Mouse (Mus musculus): ENCODE measurements around the gene Alox12b. TPM values are rescaled to one million over a fixed set of nuclear protein-coding genes. Genes with fewer than 3 reads are reported as not detected.

Gene Alox12b
- polyA plus RNA-seq, 1 experiment from 2014 or later = 0.08 TPM

DNA sequence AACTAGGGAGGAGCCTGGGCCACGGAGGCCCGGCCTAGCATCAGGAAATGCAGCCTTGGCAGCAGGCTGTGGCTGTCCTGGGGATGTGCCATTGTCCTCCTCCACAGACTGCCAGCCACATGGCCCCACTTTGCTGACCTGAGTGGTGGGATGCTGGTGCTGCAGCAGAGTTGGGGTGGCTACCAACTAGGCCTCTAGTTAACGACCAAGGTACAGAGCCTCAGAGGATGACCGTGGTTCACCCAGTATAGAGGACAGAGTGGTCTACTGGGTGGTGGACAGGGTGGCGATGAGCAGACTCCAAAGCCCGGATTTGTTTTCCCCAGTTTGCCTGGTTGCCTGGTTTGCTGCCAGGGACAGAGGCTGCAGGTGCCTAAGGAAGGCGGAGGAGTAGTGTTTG lies 17.9 kb downstream of the Alox12b start:
- Histone ChIP-seq H3K27ac (ENCODE audit: low read depth, low read length) (no peak overlapping the region), H3K4me2 (ENCODE audit: low read depth, low read length, severe bottlenecking) (no peak overlapping the region), H3K9me3 (ENCODE audit: control insufficient read depth, low read length) (no peaks in the 10 kb centered on the region), H3K27me3 (ENCODE audit: control insufficient read depth, insufficient read depth, low read length) (no peaks in the 10 kb centered on the region), H3K4me3 (ENCODE audit: low read depth, low read length) (no peak overlapping the region), H3K36me3 (ENCODE audit: control insufficient read depth, insufficient read depth, low read length) (no peaks in the 10 kb centered on the region), H3K4me1 (replicated peaks; ENCODE audit: control insufficient read depth, insufficient read depth, low read length) (no peaks in the 10 kb centered on the region), H3K9ac (ENCODE audit: low read length) (no peak overlapping the region)
- 88% methylated on average over 7 of the region's 7 CpGs for WGBS
- no peak for ATAC-seq (replicated peaks; ENCODE audit: low FRiP score)
- DNase-seq (ENCODE audit: low spot score) = no peak

DNA sequence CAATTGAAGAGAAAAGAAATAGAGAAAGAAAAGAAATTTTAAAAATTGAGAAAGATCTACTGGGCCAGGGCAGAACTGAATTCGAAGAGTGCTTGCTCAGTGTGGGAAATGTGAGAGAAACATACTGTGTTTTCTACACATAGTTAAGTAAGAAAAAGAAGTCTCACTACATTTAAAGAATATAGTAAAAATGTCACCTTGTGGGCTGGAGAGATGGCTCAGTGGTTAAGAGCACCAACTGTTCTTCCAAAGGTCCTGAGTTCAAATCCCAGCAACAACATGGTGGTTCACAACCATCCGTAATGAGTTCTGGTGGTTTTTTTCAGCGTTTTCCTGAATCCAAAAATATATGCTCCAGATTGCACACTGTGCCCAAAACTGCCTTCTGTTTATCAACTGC lies 21.7 kb downstream of the Alox12b start:
- WGBS = 82% methylated on average over 3 of the region's 3 CpGs
- no peak for ATAC-seq (replicated peaks; ENCODE audit: low FRiP score)

DNA sequence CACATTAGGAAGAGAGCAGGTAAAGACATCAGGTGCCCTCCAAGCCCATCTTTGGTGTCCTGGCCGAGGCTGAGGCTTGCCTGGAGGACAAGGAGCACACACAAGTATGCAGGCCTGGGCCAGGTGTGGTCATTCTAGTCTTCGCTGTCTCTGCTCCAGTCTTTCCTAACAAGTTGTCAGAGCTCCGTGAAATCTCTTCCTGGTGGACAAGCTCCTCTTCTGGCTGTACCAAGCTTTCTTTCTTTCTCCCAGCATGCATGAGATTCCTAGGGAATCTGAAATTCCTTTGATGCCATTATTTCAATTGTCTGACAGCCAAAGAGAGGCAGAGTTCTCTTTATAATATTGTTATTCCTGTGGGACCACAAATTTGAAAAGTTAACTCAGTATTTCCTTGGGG lies 22.7 kb downstream of the Alox12b start:
- Histone ChIP-seq H3K27ac (ENCODE audit: low read depth, low read length) (no peak overlapping the region), H3K27me3 (ENCODE audit: control insufficient read depth, insufficient read depth, low read length) (no peaks in the 10 kb centered on the region), H3K9me3 (ENCODE audit: control insufficient read depth, low read length) (no peaks in the 10 kb centered on the region), H3K9ac (ENCODE audit: low read length) (no peak overlapping the region), H3K36me3 (ENCODE audit: control insufficient read depth, insufficient read depth, low read length) (no peaks in the 10 kb centered on the region), H3K4me1 (replicated peaks; ENCODE audit: control insufficient read depth, insufficient read depth, low read length) (no peaks in the 10 kb centered on the region), H3K4me3 (ENCODE audit: low read depth, low read length) (no peak overlapping the region), H3K4me2 (ENCODE audit: low read depth, low read length, severe bottlenecking) (no peak overlapping the region)
- WGBS = 49% methylated on average over 3 of the region's 3 CpGs
- DNase-seq (ENCODE audit: low spot score) (no peak), ATAC-seq (replicated peaks; ENCODE audit: low FRiP score) (no peak)

More for the DNA sequence above, 21.7 kb downstream of the Alox12b start:
- no peak overlapping the region for H3K4me2 ChIP-seq (ENCODE audit: low read depth, low read length, severe bottlenecking)
- H3K27me3 ChIP-seq (ENCODE audit: control insufficient read depth, insufficient read depth, low read length) = no peaks in the 10 kb centered on the region
- H3K27ac ChIP-seq (ENCODE audit: low read depth, low read length) = no peak overlapping the region
- H3K9ac ChIP-seq (ENCODE audit: low read length) = no peak overlapping the region
- no peaks in the 10 kb centered on the region for H3K9me3 ChIP-seq (ENCODE audit: control insufficient read depth, low read length)
- no peaks in the 10 kb centered on the region for H3K36me3 ChIP-seq (ENCODE audit: control insufficient read depth, insufficient read depth, low read length)
- DNase-seq (ENCODE audit: low spot score) = no peak
- no peak overlapping the region for H3K4me3 ChIP-seq (ENCODE audit: low read depth, low read length)
- no peaks in the 10 kb centered on the region for H3K4me1 ChIP-seq (replicated peaks; ENCODE audit: control insufficient read depth, insufficient read depth, low read length)

DNA sequence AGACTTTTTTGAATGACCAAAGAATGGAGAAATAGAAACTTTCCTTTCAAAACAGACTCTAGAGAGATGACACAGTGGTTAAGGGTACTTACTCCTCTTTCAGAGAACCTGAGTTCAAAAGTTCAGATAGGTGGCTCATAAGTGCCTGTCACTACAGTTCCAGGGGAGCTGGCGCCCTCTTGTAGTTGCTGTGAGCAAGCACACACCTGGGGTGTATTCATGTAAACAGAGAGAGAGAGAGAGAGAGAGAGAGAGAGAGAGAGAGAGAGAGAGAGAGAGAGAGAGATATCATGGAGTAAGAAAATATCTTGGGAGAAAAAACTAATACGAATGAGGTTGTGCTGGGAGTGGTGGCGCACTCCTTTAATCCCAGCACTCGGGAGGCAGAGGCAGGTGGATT lies 23.3 kb downstream of the Alox12b start:
- Histone ChIP-seq H3K4me2 (ENCODE audit: low read depth, low read length, severe bottlenecking) (no peak overlapping the region), H3K9me3 (ENCODE audit: control insufficient read depth, low read length) (no peaks in the 10 kb centered on the region), H3K36me3 (ENCODE audit: control insufficient read depth, insufficient read depth, low read length) (no peaks in the 10 kb centered on the region), H3K9ac (ENCODE audit: low read length) (no peak overlapping the region), H3K27ac (ENCODE audit: low read depth, low read length) (no peak overlapping the region), H3K4me3 (ENCODE audit: low read depth, low read length) (no peak overlapping the region), H3K4me1 (replicated peaks; ENCODE audit: control insufficient read depth, insufficient read depth, low read length) (no peaks in the 10 kb centered on the region), H3K27me3 (ENCODE audit: control insufficient read depth, insufficient read depth, low read length) (no peaks in the 10 kb centered on the region)
- DNase-seq (ENCODE audit: low spot score) = no peak
- WGBS = 79% methylated on average over 4 of the region's 4 CpGs
- no peak for ATAC-seq (replicated peaks; ENCODE audit: low FRiP score)

DNA sequence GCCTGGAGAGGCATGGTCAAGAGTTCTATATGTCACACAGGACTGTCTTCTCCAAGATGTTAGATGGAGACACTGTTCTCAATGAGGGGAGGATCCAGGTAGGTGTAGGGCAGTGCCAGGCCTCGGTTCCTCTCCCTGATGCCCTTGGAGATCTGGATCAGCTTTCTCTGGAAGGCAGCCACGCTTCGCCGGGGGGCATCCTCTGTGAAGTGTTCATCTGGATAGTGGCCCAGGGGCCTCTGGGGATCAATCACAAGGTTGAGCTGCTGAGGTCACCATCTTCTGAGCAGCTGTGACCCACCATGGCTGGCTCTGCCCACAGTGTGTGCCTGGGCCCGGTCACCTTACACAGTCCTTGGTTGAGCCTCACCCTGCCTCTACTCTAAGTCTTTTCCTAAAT lies 28.2 kb downstream of the Alox12b start:
- H3K9ac ChIP-seq (ENCODE audit: low read length) = no peak overlapping the region
- H3K9me3 ChIP-seq (ENCODE audit: control insufficient read depth, low read length) = no peaks in the 10 kb centered on the region
- H3K27me3 ChIP-seq (ENCODE audit: control insufficient read depth, insufficient read depth, low read length) = no peaks in the 10 kb centered on the region
- ATAC-seq (replicated peaks; ENCODE audit: low FRiP score) (no peak), DNase-seq (ENCODE audit: low spot score) (no peak)
- H3K4me1 ChIP-seq (replicated peaks; ENCODE audit: control insufficient read depth, insufficient read depth, low read length) = no peaks in the 10 kb centered on the region
- no peak overlapping the region for H3K27ac ChIP-seq (ENCODE audit: low read depth, low read length)
- H3K4me3 ChIP-seq (ENCODE audit: low read depth, low read length) = no peak overlapping the region
- H3K36me3 ChIP-seq (ENCODE audit: control insufficient read depth, insufficient read depth, low read length) = no peaks in the 10 kb centered on the region
- H3K4me2 ChIP-seq (ENCODE audit: low read depth, low read length, severe bottlenecking) = no peak overlapping the region
- WGBS = 88% methylated on average over 5 of the region's 5 CpGs

DNA sequence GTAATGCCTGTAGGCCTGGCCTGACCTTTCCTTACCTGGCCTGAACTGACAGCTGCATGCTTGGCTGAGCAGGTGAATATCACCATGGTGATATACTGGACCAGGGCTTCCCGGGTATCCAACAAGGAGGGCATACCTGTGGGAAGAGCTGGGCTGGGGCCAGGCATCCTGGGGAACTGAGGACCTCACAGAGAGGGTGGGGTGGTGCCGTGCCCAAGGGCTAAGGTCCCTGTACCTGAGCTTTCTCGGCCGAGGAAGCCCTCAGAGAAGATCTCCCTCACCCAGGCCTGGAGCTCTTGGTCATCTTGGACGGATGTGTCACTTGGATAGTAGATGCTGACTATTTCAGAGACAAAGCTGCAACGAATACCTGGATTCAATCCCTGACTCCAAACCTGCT lies 29.1 kb downstream of the Alox12b start:
- WGBS = 84% methylated on average over 6 of the region's 6 CpGs

DNA sequence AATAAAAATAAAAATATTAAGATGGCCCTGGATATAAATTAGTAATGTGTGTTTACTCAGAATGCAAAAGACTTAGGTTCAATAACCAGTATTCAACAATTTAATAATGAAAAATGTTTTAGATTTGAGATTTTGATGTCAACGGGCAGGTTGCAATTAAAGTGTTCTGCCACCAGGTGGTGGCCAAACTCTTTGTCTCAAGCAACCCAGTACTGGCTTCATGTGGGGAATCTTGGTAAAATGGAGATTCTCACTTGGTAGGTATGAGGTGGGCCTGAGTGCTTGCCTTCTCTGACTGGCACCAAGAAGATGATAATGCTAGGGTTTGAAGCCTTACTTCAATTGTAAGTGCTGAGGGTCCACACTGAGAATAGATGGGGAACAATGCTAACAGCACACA lies 36.1 kb downstream of the Alox12b start:
- no peak for ATAC-seq (replicated peaks; ENCODE audit: low FRiP score)
- Histone ChIP-seq H3K9ac (ENCODE audit: low read length) (no peak overlapping the region), H3K4me3 (ENCODE audit: low read depth, low read length) (no peak overlapping the region), H3K9me3 (ENCODE audit: control insufficient read depth, low read length) (no peaks in the 10 kb centered on the region), H3K4me1 (replicated peaks; ENCODE audit: control insufficient read depth, insufficient read depth, low read length) (0 out of 2 replicates have a peak, but pooled peaks cover 3% of the 10 kb centered on the region), H3K4me2 (ENCODE audit: low read depth, low read length, severe bottlenecking) (no peak overlapping the region), H3K27me3 (ENCODE audit: control insufficient read depth, insufficient read depth, low read length) (peaks cover 18% of the 10 kb centered on the region), H3K36me3 (ENCODE audit: control insufficient read depth, insufficient read depth, low read length) (no peaks in the 10 kb centered on the region), H3K27ac (ENCODE audit: low read depth, low read length) (no peak overlapping the region)
- WGBS = 8% methylated on average over 1 of the region's 1 CpGs
- DNase-seq (ENCODE audit: low spot score) = peak; percentile 66

More for the DNA sequence above, 29.1 kb downstream of the Alox12b start:
- ATAC-seq (replicated peaks; ENCODE audit: low FRiP score) = no peak
- no peak overlapping the region for H3K27ac ChIP-seq (ENCODE audit: low read depth, low read length)
- no peaks in the 10 kb centered on the region for H3K4me1 ChIP-seq (replicated peaks; ENCODE audit: control insufficient read depth, insufficient read depth, low read length)
- H3K4me3 ChIP-seq (ENCODE audit: low read depth, low read length) = no peak overlapping the region
- H3K9me3 ChIP-seq (ENCODE audit: control insufficient read depth, low read length) = no peaks in the 10 kb centered on the region
- H3K9ac ChIP-seq (ENCODE audit: low read length) = no peak overlapping the region
- H3K4me2 ChIP-seq (ENCODE audit: low read depth, low read length, severe bottlenecking) = no peak overlapping the region
- peak; percentile 36 for DNase-seq (ENCODE audit: low spot score)
- no peaks in the 10 kb centered on the region for H3K27me3 ChIP-seq (ENCODE audit: control insufficient read depth, insufficient read depth, low read length)
- no peaks in the 10 kb centered on the region for H3K36me3 ChIP-seq (ENCODE audit: control insufficient read depth, insufficient read depth, low read length)

DNA sequence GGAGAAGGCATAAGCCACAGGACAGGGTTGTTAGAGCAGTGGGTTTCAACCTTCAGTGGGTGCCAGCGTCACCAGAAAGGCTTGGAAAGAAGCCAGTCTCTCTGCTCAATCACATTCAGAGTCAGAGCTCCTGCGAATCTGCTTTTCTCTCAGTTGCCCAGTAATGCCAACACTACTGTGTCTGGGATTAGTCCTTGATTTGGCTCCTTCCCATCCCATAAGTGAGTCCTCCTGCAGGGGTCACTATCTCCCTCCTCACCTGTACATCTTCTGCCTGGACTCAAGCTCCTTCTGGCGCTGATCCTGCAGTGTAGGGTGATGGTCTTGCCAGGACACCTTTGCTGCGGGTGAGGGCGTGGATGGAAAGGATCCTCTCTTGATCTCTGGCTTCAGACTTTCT lies 40.0 kb downstream of the Alox12b start:
- Histone ChIP-seq H3K4me1 (replicated peaks; ENCODE audit: control insufficient read depth, insufficient read depth, low read length) (0 out of 2 replicates have a peak, but pooled peaks cover 3% of the 10 kb centered on the region), H3K36me3 (ENCODE audit: control insufficient read depth, insufficient read depth, low read length) (no peaks in the 10 kb centered on the region), H3K4me3 (ENCODE audit: low read depth, low read length) (no peak overlapping the region), H3K27ac (ENCODE audit: low read depth, low read length) (no peak overlapping the region), H3K9me3 (ENCODE audit: control insufficient read depth, low read length) (no peaks in the 10 kb centered on the region), H3K4me2 (ENCODE audit: low read depth, low read length, severe bottlenecking) (no peak overlapping the region), H3K27me3 (ENCODE audit: control insufficient read depth, insufficient read depth, low read length) (peaks cover 19% of the 10 kb centered on the region), H3K9ac (ENCODE audit: low read length) (no peak overlapping the region)
- DNase-seq (ENCODE audit: low spot score) (no peak), ATAC-seq (replicated peaks; ENCODE audit: low FRiP score) (no peak)
- WGBS = 13% methylated on average over 5 of the region's 5 CpGs

DNA sequence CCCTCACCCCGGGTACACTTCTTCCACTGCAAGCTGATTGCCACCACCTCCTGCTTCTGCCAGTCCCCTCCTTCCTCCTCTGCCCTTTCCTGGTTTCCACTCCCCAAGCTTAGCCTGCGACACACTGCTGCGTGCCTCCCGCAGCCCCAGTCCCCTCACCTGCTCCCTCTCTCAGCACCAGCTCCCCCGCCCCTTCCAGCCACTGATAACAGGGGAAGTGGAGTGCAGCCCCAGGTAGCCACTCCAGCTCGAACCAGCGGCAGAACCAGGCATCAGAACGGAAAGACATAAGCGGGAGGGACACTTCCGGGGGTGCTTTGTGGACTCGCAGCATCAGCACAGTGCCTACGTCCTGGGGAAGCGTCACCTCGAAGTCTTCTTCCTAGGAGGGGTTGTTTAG lies 40.4 kb downstream of the Alox12b start:
- H3K4me1 ChIP-seq (replicated peaks; ENCODE audit: control insufficient read depth, insufficient read depth, low read length) = 0 out of 2 replicates have a peak, but pooled peaks cover 3% of the 10 kb centered on the region
- ATAC-seq (replicated peaks; ENCODE audit: low FRiP score) = no peak
- H3K4me3 ChIP-seq (ENCODE audit: low read depth, low read length) = peak overlapping the region; percentile 15; the same call in 1 of the 2 replicates
- peak overlapping the region; percentile 37; the same call in 1 of the 2 replicates for H3K4me2 ChIP-seq (ENCODE audit: low read depth, low read length, severe bottlenecking)
- peak overlapping the region; percentile 20 for H3K9ac ChIP-seq (ENCODE audit: low read length)
- peak; percentile 45 for DNase-seq (ENCODE audit: low spot score)
- no peaks in the 10 kb centered on the region for H3K36me3 ChIP-seq (ENCODE audit: control insufficient read depth, insufficient read depth, low read length)
- no peaks in the 10 kb centered on the region for H3K9me3 ChIP-seq (ENCODE audit: control insufficient read depth, low read length)
- WGBS = 3% methylated on average over 14 of the region's 14 CpGs
- peaks cover 19% of the 10 kb centered on the region for H3K27me3 ChIP-seq (ENCODE audit: control insufficient read depth, insufficient read depth, low read length)
- H3K27ac ChIP-seq (ENCODE audit: low read depth, low read length) = no peak overlapping the region

Measured in forebrain, embryonic 11.5 days (tissue).